Mouse (Mus musculus): ENCODE data around the gene Taf6l. TPM values are rescaled to one million over a fixed set of nuclear protein-coding genes. Genes with fewer than 3 reads are reported as not detected.

Taf6l gene
- polyA plus RNA-seq, 1 experiment from 2014 or later: 28.4 TPM

DNA sequence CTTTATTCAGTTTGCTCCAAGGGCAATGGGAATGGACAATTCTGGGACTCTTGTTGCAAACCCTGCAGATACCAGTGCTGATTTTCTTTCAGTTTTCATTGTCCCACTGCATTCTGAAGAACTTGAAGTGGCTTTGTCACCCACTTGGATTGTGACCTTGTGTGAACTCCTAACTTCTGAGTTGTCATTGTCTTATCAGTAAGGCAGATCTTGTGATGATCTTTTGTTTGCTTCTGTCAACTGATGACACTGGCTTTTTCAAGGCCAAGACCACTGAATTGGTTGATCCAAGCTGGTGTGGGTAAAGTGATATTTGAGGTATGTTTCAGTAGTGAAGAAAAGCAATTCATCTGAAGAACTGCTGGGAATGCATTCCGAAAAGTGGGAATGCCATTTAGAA, 40.8 kb downstream of the Taf6l start:
- no peak overlapping the region for H3K27ac ChIP-seq
- 90% methylated on average over 1 of the region's 1 CpGs for WGBS
- H3K9me3 ChIP-seq (replicated peaks; ENCODE audit: low read length): no peaks in the 10 kb centered on the region
- peaks cover 42% of the 10 kb centered on the region for H3K36me3 ChIP-seq (ENCODE audit: insufficient read depth, low read length)
- ATAC-seq (replicated peaks; ENCODE audit: low FRiP score, low read depth) (no peak), DNase-seq (ENCODE audit: low spot score) (no peak)
- no peak overlapping the region for H3K9ac ChIP-seq (ENCODE audit: low read depth, low read length)
- H3K4me3 ChIP-seq (replicated peaks; ENCODE audit: low read depth, low read length): no peak overlapping the region
- peaks cover 11% of the 10 kb centered on the region; the same call in 1 of the 2 replicates for H3K4me1 ChIP-seq (replicated peaks; ENCODE audit: insufficient read depth, low read length)
- no peak for TF ChIP-seq CTCF (IDR thresholded peaks at IDR 0.05; ENCODE audit: low read depth)
- H3K27me3 ChIP-seq (ENCODE audit: insufficient read depth, low read length): no peaks in the 10 kb centered on the region
- H3K4me2 ChIP-seq (ENCODE audit: low read length): no peak overlapping the region

DNA sequence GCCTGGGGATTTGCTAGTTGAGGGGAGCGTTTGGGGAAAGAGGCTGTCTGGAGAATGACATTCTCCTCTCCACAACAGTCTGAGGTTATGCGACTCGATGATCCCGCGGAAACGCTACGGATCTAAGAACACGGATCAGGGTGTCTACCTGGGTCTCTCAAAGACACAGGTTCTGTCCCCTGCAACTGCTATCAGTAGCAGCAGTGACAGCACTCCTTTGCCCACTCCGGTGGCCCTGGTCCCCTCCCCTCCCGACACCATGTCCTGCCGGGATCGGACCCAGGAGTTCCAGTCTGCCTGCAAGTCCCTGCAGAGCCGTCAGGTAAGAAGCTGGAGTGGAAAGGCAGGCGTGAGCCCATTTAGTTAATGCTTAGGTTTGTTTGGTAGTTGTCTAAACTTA, 44.0 kb downstream of the Taf6l start:
- H3K9ac ChIP-seq (ENCODE audit: low read depth, low read length): peak overlapping the region; percentile 81
- no peak for TF ChIP-seq CTCF (IDR thresholded peaks at IDR 0.05; ENCODE audit: low read depth)
- H3K4me3 ChIP-seq (replicated peaks; ENCODE audit: low read depth, low read length): peak overlapping the region; percentile 68
- DNase-seq (ENCODE audit: low spot score): no peak
- no peak for ATAC-seq (replicated peaks; ENCODE audit: low FRiP score, low read depth)
- H3K36me3 ChIP-seq (ENCODE audit: insufficient read depth, low read length): peaks cover 33% of the 10 kb centered on the region
- H3K4me2 ChIP-seq (ENCODE audit: low read length): peak overlapping the region; percentile 98
- H3K9me3 ChIP-seq (replicated peaks; ENCODE audit: low read length): no peaks in the 10 kb centered on the region
- no peaks in the 10 kb centered on the region for H3K27me3 ChIP-seq (ENCODE audit: insufficient read depth, low read length)
- H3K4me1 ChIP-seq (replicated peaks; ENCODE audit: insufficient read depth, low read length): peaks cover 12% of the 10 kb centered on the region; the same call in 1 of the 2 replicates
- 12% methylated on average over 14 of the region's 14 CpGs for WGBS
- peak overlapping the region; percentile 97 for H3K27ac ChIP-seq

DNA sequence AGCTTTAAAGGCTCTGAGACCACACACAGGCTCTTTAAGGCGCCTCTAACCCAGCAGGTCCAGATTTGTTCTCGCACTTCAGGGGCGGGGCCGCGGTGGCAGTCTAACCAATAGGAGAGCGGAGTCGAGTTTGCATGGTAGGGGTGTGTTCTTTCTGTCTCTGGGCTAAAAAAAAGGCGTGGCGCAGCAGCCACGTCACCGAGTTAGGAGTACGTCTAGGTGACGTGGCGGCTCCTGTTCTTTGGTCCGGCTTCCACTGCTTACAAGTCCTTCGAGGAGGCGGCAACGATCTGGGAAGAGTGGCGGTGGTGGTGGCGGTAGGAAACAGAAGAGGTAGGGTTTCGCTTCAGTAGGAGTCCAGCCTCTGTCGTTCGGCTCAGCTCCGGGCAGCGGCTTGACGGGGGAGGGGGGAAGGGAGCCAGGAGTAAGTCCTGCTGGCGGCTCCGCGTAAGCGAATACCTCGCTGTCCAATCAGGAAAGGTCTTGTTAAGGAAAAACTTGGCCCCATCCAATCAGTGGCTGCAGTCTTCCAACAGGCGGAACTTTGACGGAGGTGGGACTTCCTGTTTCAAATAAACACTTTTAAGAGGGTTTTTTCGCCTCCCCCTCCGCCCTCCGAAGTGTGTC, 44.9 kb downstream of the Taf6l start, which contains the start of gene Stx5a:
Stx5a (plus strand) TSS at position 171 of the 627 bp plus-strand sequence.
- Histone ChIP-seq H3K9me3 (replicated peaks; ENCODE audit: low read length) (no peaks in the 10 kb centered on the region), H3K4me2 (ENCODE audit: low read length) (peak within 1 kb of the TSS; percentile 98), H3K27ac (peak within 1 kb of the TSS; percentile 97), H3K9ac (ENCODE audit: low read depth, low read length) (peak within 1 kb of the TSS; percentile 81), H3K4me3 (replicated peaks; ENCODE audit: low read depth, low read length) (peak within 1 kb of the TSS; percentile 68), H3K27me3 (ENCODE audit: insufficient read depth, low read length) (no peaks in the 10 kb centered on the region), H3K36me3 (ENCODE audit: insufficient read depth, low read length) (peaks cover 31% of the 10 kb centered on the region), H3K4me1 (replicated peaks; ENCODE audit: insufficient read depth, low read length) (peaks cover 12% of the 10 kb centered on the region; the same call in 1 of the 2 replicates)
- under 1% methylated on average over 36 of the region's 36 CpGs for WGBS
- DNase-seq (ENCODE audit: low spot score) (peak; percentile 99), ATAC-seq (replicated peaks; ENCODE audit: low FRiP score, low read depth) (peak; percentile 96)
- TF ChIP-seq CTCF (IDR thresholded peaks at IDR 0.05; ENCODE audit: low read depth): no peak

DNA sequence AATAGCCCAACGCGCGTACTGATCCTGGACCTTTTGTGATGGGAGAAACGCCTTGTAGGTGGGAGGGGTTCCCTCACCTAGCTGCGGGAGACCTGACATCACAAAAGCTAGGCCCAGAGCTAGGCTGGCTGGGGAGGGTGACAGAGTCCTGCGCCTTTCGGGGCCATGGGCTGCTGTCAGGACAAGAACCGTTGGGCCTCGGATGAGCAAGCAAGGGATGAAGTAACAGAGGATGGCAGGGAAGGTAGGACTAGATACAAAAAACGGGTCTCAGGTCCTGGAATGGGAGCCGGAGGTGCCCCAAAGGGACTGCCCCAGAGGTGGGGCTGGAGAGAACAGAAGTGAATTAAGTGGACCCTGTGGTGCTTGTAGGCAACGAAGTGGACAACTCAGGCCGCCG, 45.6 kb downstream of the Taf6l start, which contains the start of gene 1700092M07Rik:
1700092M07Rik (plus strand) TSS at position 116 of the 400 bp plus-strand sequence.
- no peaks in the 10 kb centered on the region for H3K9me3 ChIP-seq (replicated peaks; ENCODE audit: low read length)
- H3K4me2 ChIP-seq (ENCODE audit: low read length): peak within 1 kb of the TSS; percentile 98
- H3K36me3 ChIP-seq (ENCODE audit: insufficient read depth, low read length): peaks cover 23% of the 10 kb centered on the region
- H3K27ac ChIP-seq: peak within 1 kb of the TSS; percentile 97
- peak; percentile 6; the same call in 1 of the 2 replicates for ATAC-seq (replicated peaks; ENCODE audit: low FRiP score, low read depth)
- H3K4me1 ChIP-seq (replicated peaks; ENCODE audit: insufficient read depth, low read length): peaks cover 12% of the 10 kb centered on the region; the same call in 1 of the 2 replicates
- peak within 1 kb of the TSS; percentile 68 for H3K4me3 ChIP-seq (replicated peaks; ENCODE audit: low read depth, low read length)
- peak within 1 kb of the TSS; percentile 81 for H3K9ac ChIP-seq (ENCODE audit: low read depth, low read length)
- DNase-seq (ENCODE audit: low spot score): no peak
- WGBS: 56% methylated on average over 14 of the region's 14 CpGs
- TF ChIP-seq CTCF (IDR thresholded peaks at IDR 0.05; ENCODE audit: low read depth): no peak
- H3K27me3 ChIP-seq (ENCODE audit: insufficient read depth, low read length): no peaks in the 10 kb centered on the region

DNA sequence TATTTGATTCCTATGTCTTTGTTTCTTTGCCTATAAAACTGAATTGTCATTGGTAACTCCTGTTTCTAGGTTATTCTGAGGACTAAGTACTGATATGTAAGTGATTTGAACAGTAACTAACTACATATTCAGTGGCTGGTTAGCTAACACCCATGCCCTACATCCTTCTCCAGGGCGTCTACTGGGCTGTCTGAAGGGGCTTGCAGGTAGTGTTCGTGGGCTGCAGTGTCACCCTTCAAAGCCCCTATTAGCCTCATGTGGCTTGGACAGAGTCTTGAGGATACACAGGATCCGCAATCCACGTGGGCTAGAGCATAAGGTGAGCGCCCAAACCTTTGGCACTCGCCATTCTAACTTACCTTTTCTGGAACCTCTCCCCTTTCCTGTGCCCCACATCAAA, 46.6 kb downstream of the Taf6l start:
- 93% methylated on average over 6 of the region's 6 CpGs for WGBS
- peaks cover 18% of the 10 kb centered on the region for H3K36me3 ChIP-seq (ENCODE audit: insufficient read depth, low read length)
- no peak for DNase-seq (ENCODE audit: low spot score)

DNA sequence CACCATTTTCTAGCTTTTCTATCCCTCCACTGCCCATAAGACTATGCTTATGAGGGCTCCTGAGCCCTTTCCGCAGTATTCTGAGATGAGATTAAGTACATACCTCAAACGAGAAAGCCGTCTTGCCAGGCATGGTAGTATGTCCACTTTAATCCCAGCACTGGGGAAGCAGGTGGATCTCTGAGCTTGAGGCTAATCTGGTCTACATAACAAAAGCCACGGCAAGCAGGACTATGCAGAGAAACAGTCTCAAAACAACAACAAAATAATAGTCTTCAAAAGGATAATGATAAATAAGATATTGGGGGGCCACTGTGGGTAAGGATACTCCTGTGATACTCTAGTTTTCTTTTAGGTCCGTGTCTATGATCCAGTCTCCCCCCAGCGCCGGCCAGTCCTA, 47.3 kb downstream of the Taf6l start:
- Histone ChIP-seq H3K4me1 (replicated peaks; ENCODE audit: insufficient read depth, low read length) (peaks cover 12% of the 10 kb centered on the region; the same call in 1 of the 2 replicates), H3K9ac (ENCODE audit: low read depth, low read length) (no peak overlapping the region), H3K36me3 (ENCODE audit: insufficient read depth, low read length) (peaks cover 18% of the 10 kb centered on the region), H3K27ac (no peak overlapping the region), H3K4me2 (ENCODE audit: low read length) (no peak overlapping the region), H3K9me3 (replicated peaks; ENCODE audit: low read length) (no peaks in the 10 kb centered on the region), H3K27me3 (ENCODE audit: insufficient read depth, low read length) (no peaks in the 10 kb centered on the region), H3K4me3 (replicated peaks; ENCODE audit: low read depth, low read length) (no peak overlapping the region)
- 91% methylated on average over 7 of the region's 7 CpGs for WGBS
- DNase-seq (ENCODE audit: low spot score) (no peak), ATAC-seq (replicated peaks; ENCODE audit: low FRiP score, low read depth) (no peak)
- no peak for TF ChIP-seq CTCF (IDR thresholded peaks at IDR 0.05; ENCODE audit: low read depth)

More for the DNA sequence above, 46.6 kb downstream of the Taf6l start:
- Histone ChIP-seq H3K27ac (no peak overlapping the region), H3K9ac (ENCODE audit: low read depth, low read length) (no peak overlapping the region), H3K9me3 (replicated peaks; ENCODE audit: low read length) (no peaks in the 10 kb centered on the region), H3K4me3 (replicated peaks; ENCODE audit: low read depth, low read length) (no peak overlapping the region), H3K4me2 (ENCODE audit: low read length) (no peak overlapping the region), H3K4me1 (replicated peaks; ENCODE audit: insufficient read depth, low read length) (peaks cover 12% of the 10 kb centered on the region; the same call in 1 of the 2 replicates), H3K27me3 (ENCODE audit: insufficient read depth, low read length) (no peaks in the 10 kb centered on the region)
- ATAC-seq (replicated peaks; ENCODE audit: low FRiP score, low read depth): no peak
- TF ChIP-seq CTCF (IDR thresholded peaks at IDR 0.05; ENCODE audit: low read depth): no peak
